Mouse (Mus musculus) frontal cortex, postnatal 10 days (tissue): ENCODE data around the gene Mark2.
A peak's percentile ranks its signal among the peaks of the same experiment; 100 is the strongest.
"Not testable (repeated sequence)": the region's sequence is repeated elsewhere in the genome, so short reads cannot be mapped to it uniquely, and the experiment has no call there.

Source experiments
- DNase-seq, 2 experiments: peaks; one replicate each; pipeline ENCODE4 v3.0.0; 2022; ENCODE audit warnings: low spot score in 2 of 2, mixed read lengths in 1 of 2

The Mark2 gene

DNA sequence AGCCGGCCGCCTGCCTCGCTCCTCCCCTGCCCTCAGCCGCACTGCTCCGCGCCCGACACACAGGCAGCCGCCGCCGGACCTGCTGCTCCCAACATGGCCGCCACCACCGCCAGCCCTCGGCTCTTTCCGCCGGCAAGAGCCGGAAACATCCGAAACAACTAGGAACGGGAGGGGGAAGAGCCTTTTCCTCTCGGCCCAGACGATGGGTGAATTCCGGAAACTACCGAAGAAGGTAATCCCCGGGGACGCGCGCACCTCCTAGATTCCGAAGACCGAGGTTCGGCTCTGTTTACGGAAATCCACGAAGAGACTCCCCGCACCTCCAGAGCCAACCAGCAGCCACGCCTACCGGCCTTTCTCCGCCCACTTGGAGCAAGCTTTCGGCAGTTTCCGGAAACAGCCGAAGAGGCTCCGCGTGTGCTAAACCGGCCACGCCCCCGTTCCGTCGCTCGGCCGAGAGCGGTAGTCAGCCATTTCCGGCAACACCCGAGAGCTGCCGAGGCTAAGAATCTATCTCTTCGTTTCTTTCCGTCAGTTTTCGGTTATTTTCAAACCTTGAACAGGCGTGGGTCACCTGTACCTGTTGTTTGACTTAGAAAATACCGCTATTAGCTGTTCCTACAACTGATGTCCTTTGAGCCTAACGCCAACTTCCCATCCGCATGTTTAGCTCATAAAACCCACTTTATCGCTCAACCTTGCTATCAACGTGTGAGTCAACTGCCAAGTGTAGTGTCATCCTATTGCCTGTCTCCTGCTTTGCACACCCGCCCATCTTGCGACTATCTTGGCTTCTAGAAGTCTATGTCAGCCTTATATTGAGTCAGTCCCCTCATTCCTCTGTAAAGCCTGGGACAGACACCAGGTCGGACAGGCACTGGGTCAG, at the start of gene Mark2:
Gene Mark2 (minus strand): TSS at position 349 of the 886 bp plus-strand sequence.
- DNase-seq: peak; percentile 98 to 100

DNA sequence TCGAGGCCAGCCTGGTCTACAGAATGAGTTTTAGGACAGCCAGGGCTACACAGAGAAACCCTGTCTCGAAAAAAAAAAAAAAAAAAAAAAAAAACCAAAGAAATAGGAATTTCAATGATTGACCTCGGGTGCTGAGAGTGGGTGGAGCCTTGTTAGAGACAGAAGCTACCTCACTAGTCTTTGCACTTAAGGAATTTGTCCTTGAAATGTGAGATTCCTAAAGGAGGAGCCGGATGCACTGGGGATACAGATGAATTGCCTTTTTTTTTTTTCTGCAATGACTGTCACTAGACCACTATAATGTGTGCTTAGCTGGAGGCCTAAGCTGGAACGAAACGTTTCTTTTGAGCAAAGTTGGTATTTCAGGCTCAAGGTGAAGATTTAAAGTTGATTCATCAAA, 46.8 kb upstream of the Mark2 start:
- no peak for DNase-seq

DNA sequence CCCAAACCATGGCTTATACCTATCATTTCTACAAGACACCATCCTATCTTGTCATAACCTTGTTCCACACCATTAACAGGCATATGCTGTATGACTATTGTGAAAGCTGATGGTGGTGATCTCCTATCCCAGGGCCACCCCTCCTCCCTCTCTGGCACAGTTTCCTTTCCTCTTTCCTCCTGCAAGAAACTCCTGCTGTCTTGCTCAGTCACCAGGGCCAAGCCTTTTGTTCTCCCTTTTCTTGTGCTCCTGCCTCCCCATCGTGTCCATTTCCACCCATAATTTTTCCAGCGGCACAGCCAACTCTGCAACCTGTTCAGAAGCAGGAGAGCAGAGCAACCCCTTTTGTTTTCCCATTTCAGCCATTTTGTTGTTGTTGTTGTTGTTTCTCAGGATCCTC, 44.4 kb upstream of the Mark2 start:
- no peak for DNase-seq

DNA sequence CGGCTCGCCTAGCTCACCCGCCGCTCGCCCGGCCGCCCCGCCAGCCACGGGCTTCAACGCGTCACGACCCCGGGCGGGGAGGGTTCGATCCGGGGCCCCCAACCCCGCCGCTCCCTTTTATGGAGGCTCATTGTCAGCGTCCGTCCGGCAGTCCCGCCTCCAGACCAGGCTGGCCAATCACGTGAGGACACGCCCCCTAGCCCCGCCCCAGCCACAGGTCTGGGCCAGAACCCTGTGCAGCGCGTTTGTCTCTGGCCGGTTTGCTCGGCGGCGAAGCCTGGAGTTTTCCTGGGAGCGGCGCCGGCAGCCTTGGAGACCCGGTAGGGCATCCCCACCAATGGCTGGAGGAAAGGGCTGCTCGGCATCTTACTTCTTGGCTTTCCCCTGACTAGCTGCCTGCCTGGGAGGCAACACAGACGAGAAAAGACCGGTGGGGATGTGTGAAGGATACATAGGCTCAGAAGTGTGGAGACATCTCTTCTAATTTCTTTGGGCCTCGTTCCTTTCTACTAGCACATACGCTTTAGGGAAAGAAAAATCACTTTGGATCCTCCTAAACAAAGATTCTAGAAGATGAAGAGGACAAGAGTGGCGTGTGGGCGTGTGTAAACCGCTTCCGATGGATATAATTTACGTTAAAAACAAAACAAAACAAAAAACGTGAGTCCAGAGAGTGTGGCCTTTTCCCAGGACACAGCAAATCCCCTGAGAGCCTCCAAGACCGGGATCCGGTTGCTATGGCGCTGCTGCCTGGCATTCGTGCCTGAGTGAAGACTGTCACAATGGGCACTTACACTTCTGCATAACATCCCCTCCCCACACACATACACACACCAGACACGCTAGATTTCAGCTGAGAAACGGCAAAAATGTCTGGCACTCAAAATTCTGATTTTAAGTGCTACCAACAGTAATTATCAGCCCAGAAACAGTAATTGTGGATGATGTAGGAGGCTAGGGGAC, 41.5 kb upstream of the Mark2 start, which contains the start of gene Spindoc:
Gene Spindoc (minus strand): TSS at position 92 of the 963 bp plus-strand sequence.
- DNase-seq: peak; percentile 96 to 98

DNA sequence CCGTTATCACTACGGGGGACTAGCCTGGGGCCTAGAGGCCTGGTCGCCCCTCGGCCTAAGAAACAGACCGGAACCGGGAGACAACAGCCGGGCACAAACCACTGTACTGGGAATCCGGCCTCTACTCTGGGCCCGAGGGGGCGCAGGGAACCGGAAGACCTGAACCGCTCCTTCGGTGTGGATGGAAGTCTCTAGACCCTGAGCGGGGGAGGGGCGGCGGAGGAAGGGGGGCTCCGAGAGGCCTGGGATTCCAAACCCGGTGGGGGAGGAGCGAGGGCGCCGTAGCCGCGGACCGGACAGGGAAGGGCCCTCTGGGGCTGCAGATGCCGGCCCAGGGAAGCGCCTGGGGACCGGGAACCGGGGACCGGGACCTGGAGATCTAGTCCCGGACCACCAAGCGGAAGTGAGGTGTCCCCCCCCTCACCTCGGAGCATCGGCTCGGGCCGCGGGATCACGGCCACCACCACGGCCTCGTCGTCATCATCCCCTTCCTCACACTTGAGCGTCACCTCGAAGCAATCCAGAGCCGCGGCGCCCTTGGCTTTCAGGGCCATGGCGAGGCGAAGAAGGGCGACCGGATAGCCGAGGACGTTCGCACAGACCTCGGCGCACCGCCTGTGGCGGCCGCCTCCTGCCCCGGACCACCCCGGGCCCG, 40.7 kb upstream of the Mark2 start:
- peak; percentile 55 to 71 for DNase-seq

DNA sequence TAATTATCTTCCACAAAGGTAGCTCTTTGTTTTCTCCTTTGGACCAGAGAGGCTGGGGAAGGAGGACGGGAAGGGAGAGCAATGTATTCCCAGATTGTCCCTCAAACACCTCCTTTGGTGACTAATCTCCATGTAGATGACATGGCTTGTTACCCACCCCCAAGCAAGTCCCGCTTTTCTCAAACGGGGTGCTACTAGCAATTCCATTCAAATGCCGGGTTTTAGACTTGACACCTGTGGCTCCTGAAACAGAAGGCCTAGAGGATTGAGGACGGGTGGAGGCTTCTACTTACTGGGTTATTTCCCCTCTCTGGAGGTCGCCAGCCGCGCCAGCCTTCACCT, 40.2 kb upstream of the Mark2 start:
- no peak for DNase-seq

DNA sequence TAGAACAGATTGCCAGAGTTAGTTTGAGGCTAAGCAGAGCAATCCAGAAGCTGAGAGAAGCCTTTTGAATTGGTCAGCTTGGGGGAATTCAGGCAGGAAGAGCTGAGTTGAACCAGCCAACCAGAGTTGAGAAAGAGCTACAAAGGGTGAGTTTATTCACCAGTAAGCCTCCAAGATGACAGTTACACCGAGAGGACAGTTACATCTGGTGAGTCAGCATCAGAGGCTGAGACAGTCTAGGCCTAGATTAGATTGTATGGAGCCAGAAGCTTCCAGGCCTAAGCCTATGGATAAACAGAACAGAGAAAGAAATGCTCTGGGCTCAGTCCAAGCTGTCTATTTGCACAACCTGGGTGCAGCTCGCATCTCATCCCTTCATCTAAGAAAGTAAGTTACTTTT, 36.0 kb upstream of the Mark2 start:
- no peak for DNase-seq

DNA sequence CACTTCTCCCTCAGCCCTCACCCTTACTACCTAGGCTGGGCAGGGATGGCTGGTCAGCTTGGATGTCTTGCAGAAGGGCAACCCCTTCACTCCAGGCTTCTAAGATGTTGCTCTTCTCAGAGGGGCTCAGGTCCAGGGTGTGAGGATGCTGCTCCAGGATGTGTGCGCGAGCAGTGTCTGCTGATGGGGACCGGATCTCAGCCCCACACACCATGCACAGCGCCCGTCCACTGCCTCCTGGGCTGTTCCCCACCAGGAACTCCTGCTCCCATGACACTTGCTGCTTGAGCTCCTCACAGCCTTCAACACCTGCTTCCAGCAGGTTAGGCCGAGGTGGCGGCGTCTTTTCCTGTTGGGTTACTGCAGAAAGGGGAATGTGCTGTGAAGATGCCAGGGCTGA, 32.8 kb upstream of the Mark2 start:
- no peak for DNase-seq

DNA sequence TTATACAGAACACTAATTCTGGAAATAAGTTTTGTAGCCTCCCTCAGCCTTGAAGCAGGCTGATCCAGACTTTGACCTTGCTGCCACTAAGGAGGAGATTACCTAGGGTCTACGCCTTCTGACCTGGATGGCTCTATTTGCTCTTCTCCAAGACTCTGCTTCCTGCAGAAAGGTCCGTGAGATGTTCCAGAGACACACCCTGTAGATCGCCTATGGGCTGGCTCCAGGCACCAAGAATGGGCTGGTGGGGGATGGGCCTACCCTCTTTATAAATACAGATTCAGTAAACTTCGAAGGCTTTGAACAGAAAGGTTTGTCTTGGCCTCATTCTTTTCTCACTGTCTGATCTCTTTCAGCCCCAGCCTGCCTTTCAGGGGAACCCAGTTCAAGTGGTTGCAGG, 27.8 kb upstream of the Mark2 start:
- DNase-seq: not testable (repeated sequence)

DNA sequence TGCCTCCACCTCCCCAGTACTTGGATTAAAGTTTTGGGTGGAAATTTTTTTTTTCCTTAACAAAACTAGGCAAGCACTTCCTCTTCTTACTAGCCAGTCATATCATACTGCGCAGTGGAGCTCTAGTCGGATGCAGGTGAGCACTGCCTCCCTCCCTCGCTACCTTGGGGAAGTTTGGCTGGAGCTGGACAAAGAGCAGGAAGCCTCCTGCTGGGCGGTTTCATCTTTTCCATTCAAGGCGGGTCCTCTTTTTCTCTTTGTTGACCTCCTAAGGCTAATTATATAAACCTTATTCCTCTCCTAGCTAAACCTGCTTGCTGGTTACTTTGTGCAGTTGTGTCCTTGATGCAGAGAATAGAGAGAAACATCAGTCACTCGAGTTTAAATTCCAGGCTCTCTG, 12.0 kb upstream of the Mark2 start:
- DNase-seq: no peak

DNA sequence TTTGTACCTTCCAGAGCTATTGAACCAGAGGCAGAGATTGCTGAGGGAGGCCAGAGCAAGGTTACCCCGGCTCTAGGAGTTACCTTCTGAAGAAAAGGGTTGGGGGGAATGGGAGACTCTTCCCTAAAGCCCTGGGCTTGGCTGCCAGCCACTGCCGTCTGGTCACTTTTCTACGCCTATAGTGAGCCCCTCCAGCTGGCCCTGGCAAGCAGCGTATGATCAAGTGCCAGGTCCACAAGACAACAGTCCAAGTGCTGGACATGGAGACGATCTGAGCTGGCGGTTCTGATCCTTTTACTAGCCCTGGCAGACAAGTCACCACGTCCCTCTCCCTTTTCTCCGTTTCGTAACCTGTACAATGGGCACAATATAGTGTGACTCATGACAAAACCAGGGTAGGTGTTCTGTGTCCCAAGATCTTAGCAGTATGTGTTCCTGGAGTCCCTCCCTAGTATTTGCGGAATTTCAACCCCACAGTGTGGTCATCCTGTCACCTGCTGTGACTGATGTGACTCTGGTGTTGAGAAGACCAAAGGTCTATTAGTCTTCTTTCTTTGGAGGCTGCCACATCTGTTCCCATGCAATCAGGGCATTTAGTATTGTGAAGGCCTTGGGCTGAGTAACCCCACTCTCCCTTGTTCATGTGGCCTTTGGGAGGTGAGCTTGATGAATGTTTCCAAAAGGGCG, 11.3 kb upstream of the Mark2 start:
- no peak for DNase-seq

DNA sequence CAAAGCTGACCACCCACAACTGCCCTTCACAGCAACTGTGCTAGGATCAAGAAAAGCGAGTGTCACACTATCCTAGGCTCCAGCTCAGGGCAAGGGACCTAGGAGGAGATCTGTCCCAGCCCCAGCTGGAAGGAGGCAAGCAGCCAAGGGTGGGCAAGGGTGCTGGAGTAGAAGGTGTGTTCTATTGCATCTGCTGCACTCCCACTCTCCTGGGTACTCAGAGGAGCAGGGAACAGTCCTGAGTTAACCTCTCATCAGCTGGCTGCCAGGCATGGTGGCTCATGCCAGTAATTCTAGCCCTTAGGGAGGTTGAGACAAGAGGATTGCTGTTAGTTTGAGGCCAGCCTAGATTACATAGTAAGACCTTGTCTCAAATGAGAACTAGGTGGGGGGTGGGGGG, 8.3 kb upstream of the Mark2 start:
- DNase-seq: no peak

DNA sequence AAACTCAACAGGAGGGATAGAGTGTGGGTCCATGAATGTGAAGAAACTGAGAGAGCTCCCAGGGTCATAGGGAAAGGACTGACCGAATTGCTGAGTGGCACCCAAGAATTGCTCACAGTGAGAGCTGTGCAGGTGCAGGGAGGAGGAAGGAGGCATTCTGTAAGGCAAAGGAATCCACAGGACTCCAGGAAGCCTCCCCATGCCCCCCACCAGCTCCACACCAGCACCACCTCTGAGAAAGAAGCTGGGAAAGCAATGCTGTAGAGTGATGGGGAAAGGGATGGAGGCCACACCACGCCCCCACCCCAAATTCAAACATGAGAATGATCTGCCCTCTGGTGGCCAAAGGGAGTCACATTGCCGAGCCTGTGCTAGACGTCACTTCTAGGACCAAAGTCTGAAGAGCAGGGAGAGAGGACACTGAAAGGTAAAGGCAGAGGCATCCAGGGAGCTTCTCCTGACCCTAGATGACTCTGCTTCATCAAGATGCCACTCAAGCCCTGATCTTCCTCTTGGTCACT, 3.6 kb upstream of the Mark2 start:
- DNase-seq: peak in 1 of 2 experiments; percentile 63

DNA sequence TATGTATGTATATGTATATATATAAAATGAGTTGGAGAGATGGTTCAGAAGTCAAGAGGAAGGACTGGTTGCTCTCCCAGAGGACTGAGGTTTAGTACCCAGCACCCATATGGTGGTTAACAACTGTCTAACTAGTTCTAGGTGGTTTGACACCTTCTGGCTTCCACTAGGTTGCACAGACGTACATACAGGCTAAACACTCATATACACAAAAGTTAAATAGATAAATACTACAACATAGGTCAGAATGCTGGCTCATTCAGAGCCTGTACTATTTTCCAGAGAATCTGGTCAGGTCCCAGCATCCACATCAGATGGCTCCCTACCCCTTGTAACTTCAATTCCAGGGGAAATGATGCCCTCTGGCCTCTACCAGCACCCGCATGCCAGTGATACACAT, 986 bp upstream of the Mark2 start:
- no peak for DNase-seq

DNA sequence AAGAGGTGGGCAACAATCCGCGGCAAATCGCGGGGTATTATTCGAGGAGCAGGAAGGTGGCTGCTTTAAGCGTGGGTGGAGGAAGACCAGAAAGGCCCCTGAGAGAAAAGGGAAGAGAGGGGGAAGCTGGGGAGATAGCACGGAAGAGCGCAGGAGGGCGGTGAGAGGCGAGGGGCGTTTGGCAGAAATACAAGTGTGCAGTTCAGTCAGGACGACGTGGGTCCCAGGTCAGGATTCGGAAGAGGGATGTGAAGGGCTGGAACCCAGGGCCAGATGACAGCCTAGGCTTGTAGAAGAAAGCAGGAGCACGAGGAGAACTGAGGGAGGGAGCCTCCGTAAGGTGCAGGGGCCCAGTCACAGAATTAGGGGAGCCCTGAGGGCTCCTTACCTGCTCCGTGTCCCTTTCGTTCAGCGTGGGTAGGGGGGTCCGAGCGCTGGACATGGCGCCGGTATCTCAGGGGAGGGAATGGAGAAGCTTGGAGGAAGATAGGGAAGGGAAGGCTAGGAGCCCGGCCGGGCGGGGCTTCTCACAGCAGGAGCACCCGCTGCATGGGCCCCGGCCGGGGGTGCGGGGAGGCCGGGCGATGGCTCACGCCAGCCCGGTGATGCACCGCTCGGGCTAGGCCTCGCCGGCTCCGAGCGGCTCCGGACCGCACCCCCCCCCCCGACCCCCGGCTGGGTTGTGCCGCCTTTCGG, 732 bp downstream of the Mark2 start:
- peak in 1 of 2 experiments; percentile 52 for DNase-seq

DNA sequence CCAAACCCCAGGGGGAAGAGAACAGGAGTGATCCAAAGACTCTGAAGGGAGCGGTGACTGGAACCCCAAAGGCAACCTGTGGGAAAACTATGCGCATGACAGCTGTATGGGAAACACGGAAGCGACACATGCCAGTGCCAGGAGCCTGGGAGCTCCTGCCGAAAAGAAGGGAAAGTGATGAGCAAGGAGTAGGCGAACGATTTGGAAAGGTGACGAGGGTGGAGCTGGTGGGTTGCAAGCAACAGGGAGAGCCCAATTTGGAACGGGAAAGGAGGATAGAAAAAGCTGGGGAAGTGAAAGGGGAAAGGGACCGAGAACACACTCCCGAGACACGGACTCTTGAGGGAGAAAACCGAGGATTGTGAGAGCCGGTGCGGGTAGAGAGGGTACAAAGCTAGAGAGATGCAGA, 1.3 kb downstream of the Mark2 start:
- peak; percentile 36 to 37 for DNase-seq

DNA sequence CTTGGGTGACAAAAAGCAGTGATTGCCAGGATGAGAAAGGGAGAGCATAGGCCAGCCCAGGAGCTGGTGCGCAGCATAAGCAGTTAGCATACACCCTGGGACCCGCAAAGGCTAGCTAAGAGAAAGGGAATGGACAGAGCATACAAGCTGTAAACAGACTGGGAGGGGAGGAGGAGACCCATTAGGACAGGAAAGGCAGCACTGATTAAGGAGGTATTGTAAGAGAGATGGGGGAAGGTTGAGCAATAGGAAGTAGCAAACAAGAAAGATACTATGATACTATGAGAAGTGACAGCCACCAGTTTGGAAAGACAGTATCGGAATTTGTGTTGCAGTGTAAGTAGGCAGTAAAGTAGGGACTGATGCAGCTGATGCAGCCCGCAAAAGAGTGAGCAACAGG, 1.8 kb downstream of the Mark2 start:
- DNase-seq: no peak

DNA sequence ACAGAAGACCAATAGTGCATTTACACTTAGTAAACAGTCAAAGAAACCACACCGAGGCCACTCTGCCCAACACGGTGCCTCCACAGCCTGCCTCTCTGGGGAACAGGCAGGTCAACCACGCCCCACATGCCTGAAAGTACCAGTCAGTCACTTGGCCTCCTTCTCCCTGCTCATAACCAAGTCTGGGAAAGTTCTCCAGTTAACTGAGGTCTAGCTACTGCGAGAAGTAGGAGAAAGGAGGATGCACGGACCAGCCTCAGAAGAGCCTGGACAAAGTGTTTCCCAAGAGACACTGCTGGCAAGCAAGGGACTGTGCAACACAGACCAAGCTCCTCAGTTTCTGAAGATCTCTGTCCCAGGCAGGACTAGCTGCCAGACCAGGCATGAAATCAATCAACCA, 2.6 kb downstream of the Mark2 start:
- no peak for DNase-seq

DNA sequence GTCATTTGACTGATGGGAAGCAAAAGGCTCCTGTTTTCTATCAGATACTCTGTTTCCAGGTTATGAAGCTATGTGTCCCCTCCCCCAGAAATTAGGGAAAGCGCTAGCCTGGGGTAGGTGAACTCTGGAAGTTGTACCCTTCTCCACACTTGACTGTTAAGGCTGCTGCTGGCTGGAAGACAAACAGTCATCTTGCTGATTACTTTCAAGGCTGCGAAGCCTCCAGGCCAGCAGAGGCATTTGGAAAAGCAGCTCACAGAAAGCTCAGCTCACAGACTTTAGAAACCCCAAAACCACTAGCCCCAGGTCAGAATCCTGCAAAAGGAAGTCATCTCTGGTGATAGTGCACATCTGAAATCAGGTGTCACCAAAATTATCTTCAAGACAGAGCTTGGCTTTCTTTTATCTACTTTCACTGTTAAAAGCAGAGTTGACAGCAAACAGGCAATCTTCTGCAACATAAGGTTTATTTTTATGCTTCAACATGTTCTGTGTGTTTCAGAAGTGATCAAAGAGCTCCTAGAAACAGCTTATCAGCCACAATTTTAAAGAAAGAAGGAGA, 3.8 kb downstream of the Mark2 start:
- DNase-seq: no peak

DNA sequence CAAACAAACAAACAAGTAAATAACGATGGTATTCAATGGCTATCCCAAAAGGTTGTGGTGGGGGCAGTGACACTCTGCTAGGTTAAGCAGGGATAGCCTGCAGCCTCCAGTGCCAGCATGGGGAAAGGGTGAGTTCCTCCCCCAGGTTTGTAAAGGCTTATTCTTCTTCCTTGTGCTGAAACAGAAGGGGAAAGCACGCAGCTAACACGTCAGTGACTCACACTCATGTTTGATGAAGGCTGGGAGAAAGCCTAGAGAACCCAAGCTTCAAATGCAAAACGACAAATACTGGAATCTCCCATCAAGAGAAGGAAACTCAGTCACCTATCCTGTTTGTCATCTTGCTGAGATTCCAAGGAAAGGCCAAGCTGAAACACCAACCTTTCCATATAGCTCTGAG, 6.0 kb downstream of the Mark2 start:
- no peak for DNase-seq
